Mouse (Mus musculus): ENCODE data around the gene Cadps.

DNA sequence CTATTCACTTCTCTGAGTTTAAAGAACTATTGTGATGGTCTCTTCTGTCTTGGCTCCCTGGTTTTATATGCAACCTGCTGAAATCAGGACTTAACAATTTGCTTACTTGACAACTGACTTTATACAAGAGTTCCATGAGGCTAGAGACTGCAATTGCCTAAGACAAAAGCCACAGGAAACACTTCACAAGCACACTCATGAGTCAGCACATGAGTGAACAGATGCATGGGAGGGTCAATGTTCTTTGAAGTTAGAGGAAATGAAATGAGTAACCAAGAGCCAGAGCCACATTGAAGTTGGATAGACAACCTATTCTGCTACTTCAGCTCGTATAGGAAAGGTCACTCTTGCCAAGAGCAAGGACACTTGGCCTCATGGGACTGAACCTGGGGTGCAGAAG is 71.1 kb downstream of the Cadps start:
- TF ChIP-seq CTCF (IDR thresholded peaks at IDR 0.05; ENCODE audit: borderline replicate concordance, control insufficient read depth, extremely low read depth, insufficient read depth, low read length, poor library complexity): no peak
- no peak for TF ChIP-seq POLR2A (IDR thresholded peaks at IDR 0.05; ENCODE audit: control insufficient read depth, extremely low read depth, insufficient read depth, low read length, poor library complexity)
